Mouse (Mus musculus): Measurements from ENCODE around the gene Ddrgk1. TPM values are rescaled to one million over a fixed set of nuclear protein-coding genes. Genes with fewer than 3 reads are reported as not detected.
"Not testable (repeated sequence)": the region's sequence is repeated elsewhere in the genome, so short reads cannot be mapped to it uniquely, and the experiment has no call there.

Ddrgk1 gene
- polyA plus RNA-seq, 1 experiment from 2014 or later, result 69.6 TPM

DNA sequence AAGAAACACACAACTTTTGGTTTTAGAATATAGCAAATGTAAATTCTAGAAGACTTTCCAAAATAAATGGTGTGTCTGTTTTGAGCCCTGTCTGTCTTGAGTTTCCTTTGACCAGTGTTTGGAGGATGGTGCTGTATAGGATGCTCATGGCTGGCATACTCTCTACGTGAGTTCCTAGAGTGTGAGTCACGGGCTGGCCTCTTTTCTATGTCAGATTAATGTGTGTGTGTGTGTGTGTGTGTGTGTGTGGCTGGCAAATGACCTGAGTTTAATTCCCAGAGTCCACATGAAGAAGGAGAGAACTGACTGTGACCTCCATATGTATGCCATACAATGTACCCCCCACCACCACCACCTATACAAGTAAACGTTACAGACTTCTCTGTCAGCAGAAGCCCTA is 17.1 kb upstream of the Ddrgk1 start:
- 76% methylated on average over 3 of the region's 3 CpGs for WGBS
- no peak for ATAC-seq (ENCODE audit: insufficient number of reproducible peaks, low FRiP score, low TSS enrichment, low read depth)

DNA sequence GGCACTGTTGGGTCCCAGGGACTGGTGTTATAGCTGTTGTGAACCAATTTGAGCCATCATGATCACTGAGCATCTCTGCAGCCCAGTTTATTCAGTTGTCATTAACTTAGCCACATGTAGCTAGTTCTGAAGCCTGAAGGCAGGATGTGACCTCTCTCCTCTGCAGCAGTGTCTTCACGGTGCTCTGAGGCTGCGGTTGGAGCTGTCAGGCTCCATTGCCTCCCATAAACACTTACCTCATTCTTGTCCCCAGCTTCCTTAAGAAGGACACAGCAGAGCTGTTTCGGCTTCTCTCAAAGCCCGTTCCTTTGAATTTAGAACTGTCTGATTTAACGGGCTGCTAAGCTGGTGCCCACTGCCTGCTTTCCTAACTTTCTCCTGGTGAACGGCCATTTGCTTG is 15.4 kb upstream of the Ddrgk1 start:
- Histone ChIP-seq H3K4me2 (no peak overlapping the region), H3K9me3 (no peaks in the 10 kb centered on the region), H3K36me3 (peaks cover 93% of the 10 kb centered on the region), H3K27me3 (no peaks in the 10 kb centered on the region), H3K9ac (no peak overlapping the region), H3K4me3 (no peak overlapping the region), H3K4me1 (no peaks in the 10 kb centered on the region), H3K27ac (no peak overlapping the region)
- 84% methylated on average over 6 of the region's 6 CpGs for WGBS
- no peak for ATAC-seq (ENCODE audit: insufficient number of reproducible peaks, low FRiP score, low TSS enrichment, low read depth)

More for the DNA sequence above, 17.1 kb upstream of the Ddrgk1 start:
- Histone ChIP-seq H3K4me3 (no peak overlapping the region), H3K27ac (no peak overlapping the region), H3K36me3 (peaks cover 82% of the 10 kb centered on the region), H3K4me2 (no peak overlapping the region), H3K9me3 (no peaks in the 10 kb centered on the region), H3K9ac (no peak overlapping the region), H3K4me1 (no peaks in the 10 kb centered on the region), H3K27me3 (no peaks in the 10 kb centered on the region)

DNA sequence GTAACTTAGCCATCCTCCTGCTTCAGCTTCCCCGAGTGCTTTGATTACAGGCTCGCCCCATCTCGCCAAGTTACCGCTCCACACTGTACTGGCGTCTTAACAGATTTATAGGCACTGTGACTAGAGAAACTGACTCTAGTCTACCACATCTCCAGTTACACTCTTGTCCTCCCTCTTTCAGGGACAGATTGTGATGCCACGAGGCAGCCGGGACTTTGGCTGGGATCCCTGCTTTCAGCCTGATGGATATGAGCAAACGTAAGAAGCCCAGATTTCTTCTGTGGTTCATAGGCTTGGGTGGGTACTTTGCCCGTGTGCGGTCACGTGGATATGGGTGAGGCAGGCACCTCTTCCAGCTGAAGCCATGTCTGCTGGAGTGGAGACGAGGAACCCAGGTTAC is 14.7 kb upstream of the Ddrgk1 start:
- H3K9me3 ChIP-seq, result no peaks in the 10 kb centered on the region
- H3K4me3 ChIP-seq, result no peak overlapping the region
- no peak overlapping the region for H3K9ac ChIP-seq
- no peaks in the 10 kb centered on the region for H3K4me1 ChIP-seq
- no peak overlapping the region for H3K4me2 ChIP-seq
- peaks cover 92% of the 10 kb centered on the region for H3K36me3 ChIP-seq
- WGBS, result 92% methylated on average over 12 of the region's 12 CpGs
- H3K27me3 ChIP-seq, result no peaks in the 10 kb centered on the region
- no peak for ATAC-seq (ENCODE audit: insufficient number of reproducible peaks, low FRiP score, low TSS enrichment, low read depth)
- H3K27ac ChIP-seq, result no peak overlapping the region

DNA sequence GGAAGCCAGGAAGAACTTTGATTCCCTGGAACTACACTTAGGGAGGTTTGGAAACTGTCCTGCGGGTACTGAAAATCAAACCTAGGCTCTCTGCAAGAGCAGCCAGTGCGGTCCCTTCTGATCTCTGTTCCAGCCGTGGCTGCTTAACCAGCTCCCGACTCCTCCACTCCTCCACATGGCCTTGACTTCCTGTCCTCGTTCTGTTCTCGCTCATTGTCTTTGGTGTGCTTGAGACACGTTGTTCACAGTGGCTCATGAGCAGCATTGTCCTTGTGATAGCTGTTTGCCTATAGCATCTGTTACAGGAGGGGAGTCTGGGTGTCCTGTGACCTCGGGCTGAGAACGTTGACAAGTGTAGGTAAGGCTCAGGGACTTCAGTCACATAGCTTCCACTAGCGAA is 12.8 kb upstream of the Ddrgk1 start:
- H3K36me3 ChIP-seq, result peaks cover 89% of the 10 kb centered on the region
- WGBS, result 80% methylated on average over 10 of the region's 10 CpGs
- no peaks in the 10 kb centered on the region for H3K9me3 ChIP-seq
- H3K9ac ChIP-seq, result no peak overlapping the region
- H3K4me3 ChIP-seq, result no peak overlapping the region
- H3K4me1 ChIP-seq, result no peaks in the 10 kb centered on the region
- H3K27ac ChIP-seq, result no peak overlapping the region
- no peak for ATAC-seq (ENCODE audit: insufficient number of reproducible peaks, low FRiP score, low TSS enrichment, low read depth)
- H3K27me3 ChIP-seq, result no peaks in the 10 kb centered on the region
- H3K4me2 ChIP-seq, result no peak overlapping the region

DNA sequence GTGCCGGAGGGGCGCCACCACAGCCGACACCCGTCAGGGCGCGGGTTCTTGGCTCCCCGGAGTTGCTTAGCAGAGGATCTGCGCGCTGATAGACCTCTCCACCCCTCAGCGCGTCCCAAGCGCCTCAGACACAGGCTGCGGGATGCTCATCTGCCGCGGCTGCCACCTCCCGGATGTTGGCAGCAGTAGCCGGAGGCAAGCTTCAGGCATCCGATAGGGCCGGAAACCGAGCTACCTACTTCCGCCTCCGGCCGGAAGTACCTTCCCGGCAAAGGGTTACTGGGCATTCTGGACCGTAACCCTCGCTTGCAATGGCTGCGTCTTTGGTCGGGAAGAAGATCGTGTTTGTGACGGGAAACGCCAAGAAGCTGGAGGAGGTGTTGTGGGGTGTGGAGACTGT is 3.1 kb upstream of the Ddrgk1 start, which contains the start of gene Itpa:
TSS of gene Itpa (plus strand) at position 52 of the 400 bp plus-strand sequence.
- Histone ChIP-seq H3K4me3 (peak within 1 kb of the TSS; percentile 69), H3K9me3 (no peaks in the 10 kb centered on the region), H3K4me2 (peak within 1 kb of the TSS; percentile 75), H3K4me1 (peaks cover 36% of the 10 kb centered on the region), H3K36me3 (peaks cover 27% of the 10 kb centered on the region), H3K27me3 (no peaks in the 10 kb centered on the region), H3K9ac (peak within 1 kb of the TSS; percentile 65), H3K27ac (peak within 1 kb of the TSS; percentile 90)
- ATAC-seq (ENCODE audit: insufficient number of reproducible peaks, low FRiP score, low TSS enrichment, low read depth), result peak; percentile 25; the same call in 1 of the 2 replicates
- under 1% methylated on average over 31 of the region's 31 CpGs for WGBS

DNA sequence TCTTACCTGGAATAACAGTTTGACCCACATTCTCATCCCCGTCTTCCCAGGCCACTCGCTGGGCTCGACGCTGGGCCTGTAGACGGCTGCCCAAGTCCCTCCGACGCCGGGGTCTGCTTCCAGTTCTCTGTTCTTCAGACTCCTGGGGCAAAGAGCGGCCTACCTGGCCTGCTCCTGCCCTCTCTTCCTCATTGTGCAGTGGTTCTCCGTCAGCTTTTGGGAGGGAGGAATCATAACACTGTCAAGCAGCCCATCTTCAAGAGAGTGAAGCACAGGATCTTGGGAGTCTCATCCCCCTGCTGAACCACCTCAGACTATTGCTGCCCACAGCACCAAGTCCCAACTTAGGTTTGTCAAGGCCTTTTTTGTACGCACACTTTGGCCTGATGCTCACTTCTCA is 1.1 kb downstream of the Ddrgk1 start:
- Histone ChIP-seq H3K27me3 (no peaks in the 10 kb centered on the region), H3K4me3 (peak overlapping the region; percentile 70), H3K4me2 (peak overlapping the region; percentile 76), H3K36me3 (peaks cover 48% of the 10 kb centered on the region), H3K9ac (0 out of 2 replicates have a peak overlapping the region, but pooled peaks have one; percentile 7), H3K27ac (no peak overlapping the region), H3K9me3 (no peaks in the 10 kb centered on the region), H3K4me1 (peaks cover 30% of the 10 kb centered on the region)
- no peak for ATAC-seq (ENCODE audit: insufficient number of reproducible peaks, low FRiP score, low TSS enrichment, low read depth)
- WGBS, result 92% methylated on average over 11 of the region's 11 CpGs

DNA sequence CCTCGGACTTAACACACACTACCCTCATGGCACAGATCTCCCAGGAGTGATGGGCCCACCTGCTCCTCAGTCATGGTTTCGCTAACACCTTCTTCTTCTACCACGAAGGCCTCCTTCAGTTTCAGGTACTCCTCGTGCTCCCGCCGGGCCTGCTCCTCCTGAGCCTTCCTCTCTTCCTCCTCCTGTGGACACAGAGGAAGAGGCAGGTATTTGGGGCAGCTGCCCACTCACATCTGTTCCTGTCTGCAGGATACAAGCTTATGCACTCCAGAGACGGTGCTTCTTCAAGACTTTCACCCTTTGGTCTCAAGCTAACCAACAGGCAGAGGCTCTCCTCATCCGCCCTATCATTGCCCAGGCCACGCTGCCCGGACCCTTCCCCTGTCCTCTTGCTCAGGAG is 5.9 kb downstream of the Ddrgk1 start:
- no peak for ATAC-seq (ENCODE audit: insufficient number of reproducible peaks, low FRiP score, low TSS enrichment, low read depth)
- Histone ChIP-seq H3K4me1 (peaks cover 11% of the 10 kb centered on the region), H3K9me3 (no peaks in the 10 kb centered on the region), H3K36me3 (peaks cover 96% of the 10 kb centered on the region), H3K27ac (no peak overlapping the region), H3K4me3 (no peak overlapping the region), H3K27me3 (no peaks in the 10 kb centered on the region), H3K9ac (no peak overlapping the region), H3K4me2 (no peak overlapping the region)
- WGBS, result 92% methylated on average over 10 of the region's 10 CpGs

DNA sequence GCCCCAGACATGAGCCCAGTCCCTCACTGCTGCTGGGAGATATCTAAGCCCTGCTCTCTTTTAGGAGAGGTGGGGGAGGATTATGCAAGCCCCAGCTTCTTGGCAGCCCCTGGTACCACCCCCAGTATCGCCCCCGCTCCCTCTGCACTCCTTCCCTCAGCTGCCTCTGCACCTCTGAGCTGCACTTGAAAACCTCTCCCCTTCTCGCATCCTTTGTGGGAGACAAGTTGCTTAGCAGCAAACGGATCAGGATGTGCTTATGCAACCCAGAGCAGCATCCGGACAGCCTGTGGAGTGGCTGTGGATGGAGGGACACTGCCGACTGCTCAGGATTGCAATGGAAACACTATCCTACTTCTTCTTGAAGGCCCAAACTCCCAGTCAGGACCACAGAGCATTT is 6.9 kb downstream of the Ddrgk1 start:
- peaks cover 95% of the 10 kb centered on the region for H3K36me3 ChIP-seq
- H3K4me1 ChIP-seq, result peaks cover 1% of the 10 kb centered on the region
- no peaks in the 10 kb centered on the region for H3K27me3 ChIP-seq
- H3K27ac ChIP-seq, result no peak overlapping the region
- no peak for ATAC-seq (ENCODE audit: insufficient number of reproducible peaks, low FRiP score, low TSS enrichment, low read depth)
- no peak overlapping the region for H3K4me2 ChIP-seq
- no peak overlapping the region for H3K4me3 ChIP-seq
- H3K9me3 ChIP-seq, result no peaks in the 10 kb centered on the region
- H3K9ac ChIP-seq, result no peak overlapping the region
- WGBS, result 88% methylated on average over 6 of the region's 6 CpGs

DNA sequence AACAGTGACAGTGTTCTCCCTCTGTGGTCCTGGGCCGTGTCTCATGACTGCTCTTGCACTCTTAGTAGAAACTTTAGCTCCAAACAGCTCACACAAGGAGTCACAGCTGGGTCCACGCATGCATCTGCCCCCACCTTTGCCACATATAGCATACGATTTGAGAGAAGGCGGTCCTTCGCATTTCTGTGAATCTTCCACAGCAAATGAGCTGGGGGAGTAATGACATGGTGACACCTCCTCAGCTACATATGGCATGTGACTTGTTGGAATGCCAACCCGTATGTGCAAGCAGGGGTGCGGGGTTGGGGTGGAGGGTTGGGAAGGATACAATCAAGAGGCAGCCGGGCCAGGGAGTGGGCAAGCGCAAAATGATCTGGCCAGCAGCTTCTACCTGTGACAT is 7.9 kb downstream of the Ddrgk1 start:
- Histone ChIP-seq H3K4me1 (no peaks in the 10 kb centered on the region), H3K27ac (no peak overlapping the region), H3K4me3 (no peak overlapping the region), H3K9ac (no peak overlapping the region), H3K4me2 (no peak overlapping the region), H3K27me3 (no peaks in the 10 kb centered on the region), H3K9me3 (no peaks in the 10 kb centered on the region), H3K36me3 (peaks cover 90% of the 10 kb centered on the region)
- ATAC-seq (ENCODE audit: insufficient number of reproducible peaks, low FRiP score, low TSS enrichment, low read depth), result no peak
- 92% methylated on average over 9 of the region's 9 CpGs for WGBS

DNA sequence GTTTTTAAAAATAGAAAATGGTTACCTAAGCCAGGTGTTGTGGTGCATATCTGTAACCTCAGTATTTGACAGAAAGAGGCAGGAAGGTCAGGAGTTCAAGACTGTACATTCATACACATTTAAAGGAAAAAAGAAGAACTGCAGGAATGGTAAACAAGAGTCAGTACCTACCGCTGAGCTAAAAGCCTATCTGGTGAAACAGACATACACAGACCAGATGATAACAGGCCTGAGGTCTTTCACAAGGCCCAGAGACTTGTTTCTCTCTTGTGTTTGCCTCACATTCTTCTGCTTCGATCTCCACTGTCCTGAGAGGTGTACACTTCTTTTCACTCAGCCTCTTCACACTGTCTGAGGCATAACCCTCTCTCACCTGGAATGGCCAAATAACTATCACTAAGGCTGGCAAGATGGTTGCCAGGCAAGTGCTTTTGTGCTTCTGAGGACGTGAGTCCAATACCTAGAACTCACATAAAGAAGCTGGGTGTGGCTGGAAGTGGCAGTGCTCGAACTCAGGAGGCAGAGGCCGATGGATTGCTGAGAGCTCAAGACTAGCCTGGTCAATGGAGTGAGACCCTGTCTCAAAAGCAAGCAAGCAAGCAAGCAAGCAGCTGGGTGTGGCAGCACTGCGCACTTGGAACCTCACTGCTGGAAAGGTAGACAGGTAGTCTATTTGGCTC is 8.7 kb downstream of the Ddrgk1 start:
- 88% methylated on average over 6 of the region's 6 CpGs for WGBS
- H3K27me3 ChIP-seq, result no peaks in the 10 kb centered on the region

DNA sequence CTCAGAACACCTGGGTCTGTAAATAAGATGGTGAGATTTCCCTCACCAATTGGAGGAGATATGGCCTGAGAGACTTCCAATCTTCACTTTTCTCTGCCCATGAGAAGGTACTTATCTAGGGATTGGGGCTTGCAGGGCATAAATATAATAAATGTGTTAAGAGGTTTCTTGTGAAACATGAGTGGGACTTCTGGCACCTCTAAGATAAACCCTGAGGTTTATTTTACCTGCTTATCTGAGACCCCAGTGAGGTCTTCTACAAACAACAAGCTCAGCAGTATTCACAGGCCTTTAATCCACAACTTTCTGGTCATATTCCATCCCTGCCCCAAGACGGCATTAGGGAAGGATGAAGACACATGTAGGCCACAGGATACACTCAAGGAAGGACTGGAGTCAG is 10.7 kb downstream of the Ddrgk1 start:
- Histone ChIP-seq H3K4me3 (no peak overlapping the region), H3K4me1 (no peaks in the 10 kb centered on the region), H3K9ac (no peak overlapping the region), H3K9me3 (no peaks in the 10 kb centered on the region), H3K27ac (no peak overlapping the region), H3K4me2 (no peak overlapping the region), H3K36me3 (peaks cover 81% of the 10 kb centered on the region), H3K27me3 (no peaks in the 10 kb centered on the region)
- WGBS, result 81% methylated on average over 1 of the region's 1 CpGs
- ATAC-seq (ENCODE audit: insufficient number of reproducible peaks, low FRiP score, low TSS enrichment, low read depth), result no peak

More for the DNA sequence above, 8.7 kb downstream of the Ddrgk1 start:
- ATAC-seq (ENCODE audit: insufficient number of reproducible peaks, low FRiP score, low TSS enrichment, low read depth), result no peak
- H3K9ac ChIP-seq, result no peak overlapping the region
- H3K4me1 ChIP-seq, result no peaks in the 10 kb centered on the region
- H3K9me3 ChIP-seq, result no peaks in the 10 kb centered on the region
- H3K27ac ChIP-seq, result no peak overlapping the region
- no peak overlapping the region for H3K4me3 ChIP-seq
- H3K4me2 ChIP-seq, result no peak overlapping the region
- peaks cover 90% of the 10 kb centered on the region for H3K36me3 ChIP-seq

DNA sequence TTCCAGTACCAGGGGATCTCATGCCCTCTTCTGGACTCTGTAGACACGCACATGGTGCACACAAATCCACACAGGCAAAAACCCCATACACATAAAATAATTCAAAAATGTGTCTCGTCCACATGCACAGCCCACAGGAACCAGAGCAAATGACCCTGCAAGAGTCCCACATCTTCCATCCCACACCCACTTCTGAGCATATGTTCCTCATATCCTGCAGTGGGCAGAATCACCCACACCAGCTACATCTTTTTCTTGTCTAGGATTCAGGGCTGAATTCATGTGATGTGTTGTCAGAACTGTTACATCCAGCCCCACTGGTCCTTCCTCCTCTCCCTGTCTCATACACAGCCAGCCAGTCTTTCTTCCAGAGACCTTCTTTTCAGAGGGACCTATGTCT is 11.2 kb downstream of the Ddrgk1 start:
- Histone ChIP-seq H3K36me3 (peaks cover 77% of the 10 kb centered on the region), H3K9me3 (no peaks in the 10 kb centered on the region), H3K9ac (no peak overlapping the region), H3K4me1 (no peaks in the 10 kb centered on the region), H3K4me2 (no peak overlapping the region), H3K27ac (no peak overlapping the region), H3K27me3 (no peaks in the 10 kb centered on the region), H3K4me3 (no peak overlapping the region)
- WGBS, result 80% methylated on average over 2 of the region's 2 CpGs
- no peak for ATAC-seq (ENCODE audit: insufficient number of reproducible peaks, low FRiP score, low TSS enrichment, low read depth)

DNA sequence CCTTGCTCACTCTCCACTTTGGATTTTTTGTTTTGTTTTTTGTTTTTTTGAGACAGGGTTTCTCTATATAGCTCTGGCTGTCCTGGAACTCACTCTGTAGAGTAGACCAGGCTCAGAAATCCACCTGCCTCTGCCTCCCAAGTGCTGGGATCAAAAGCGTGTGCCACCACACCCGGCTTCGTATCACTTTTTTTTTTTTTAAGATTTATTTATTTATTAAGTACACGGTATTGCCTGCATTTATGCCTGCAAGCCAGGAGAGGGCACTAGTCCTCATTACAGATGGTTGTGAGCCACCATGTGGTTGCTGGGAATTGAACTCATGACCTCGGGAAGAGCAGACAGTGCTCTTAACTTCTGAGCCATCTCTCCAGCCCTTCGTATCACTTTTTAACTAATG is 15.4 kb downstream of the Ddrgk1 start:
- not testable (repeated sequence) for ATAC-seq (ENCODE audit: insufficient number of reproducible peaks, low FRiP score, low TSS enrichment, low read depth); H3K9me3 ChIP-seq; H3K4me1 ChIP-seq; H3K27me3 ChIP-seq; H3K27ac ChIP-seq; H3K9ac ChIP-seq; H3K4me2 ChIP-seq; H3K4me3 ChIP-seq
- H3K36me3 ChIP-seq, result peaks cover 38% of the 10 kb centered on the region
- WGBS, result 77% methylated on average over 6 of the region's 6 CpGs

Data from limb, embryonic 15.5 days (tissue).